Mouse (Mus musculus): ENCODE data around the gene Garnl3.
"Not testable (repeated sequence)": the region's sequence is repeated elsewhere in the genome, so short reads cannot be mapped to it uniquely, and the experiment has no call there.

Garnl3 gene

DNA sequence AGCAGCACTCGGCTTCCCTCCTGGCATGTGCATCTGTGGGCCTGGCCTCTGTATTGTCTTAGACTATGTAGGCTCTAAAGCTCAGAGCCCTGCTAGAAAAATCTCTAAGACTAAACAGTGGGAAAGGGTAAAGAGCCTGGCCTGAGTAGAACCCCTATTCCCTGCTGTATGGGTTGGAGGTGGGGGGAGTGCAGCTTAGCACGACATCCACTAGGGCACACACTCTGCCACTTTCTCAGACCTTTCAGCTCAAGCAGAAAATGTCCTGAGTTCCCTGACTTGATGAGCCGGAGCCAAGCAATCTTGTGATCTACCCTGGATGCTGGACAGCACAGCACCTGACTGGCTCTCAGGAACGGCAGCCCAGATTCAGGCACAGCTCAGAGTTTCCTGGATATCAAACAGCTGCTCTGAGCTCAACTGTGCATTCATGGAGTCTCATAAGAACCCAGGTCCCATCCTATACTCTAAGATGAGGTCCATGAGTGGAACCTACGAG, 24.9 kb upstream of the Garnl3 start:
- no peak for DNase-seq (ENCODE audit: low read depth, low spot score)

DNA sequence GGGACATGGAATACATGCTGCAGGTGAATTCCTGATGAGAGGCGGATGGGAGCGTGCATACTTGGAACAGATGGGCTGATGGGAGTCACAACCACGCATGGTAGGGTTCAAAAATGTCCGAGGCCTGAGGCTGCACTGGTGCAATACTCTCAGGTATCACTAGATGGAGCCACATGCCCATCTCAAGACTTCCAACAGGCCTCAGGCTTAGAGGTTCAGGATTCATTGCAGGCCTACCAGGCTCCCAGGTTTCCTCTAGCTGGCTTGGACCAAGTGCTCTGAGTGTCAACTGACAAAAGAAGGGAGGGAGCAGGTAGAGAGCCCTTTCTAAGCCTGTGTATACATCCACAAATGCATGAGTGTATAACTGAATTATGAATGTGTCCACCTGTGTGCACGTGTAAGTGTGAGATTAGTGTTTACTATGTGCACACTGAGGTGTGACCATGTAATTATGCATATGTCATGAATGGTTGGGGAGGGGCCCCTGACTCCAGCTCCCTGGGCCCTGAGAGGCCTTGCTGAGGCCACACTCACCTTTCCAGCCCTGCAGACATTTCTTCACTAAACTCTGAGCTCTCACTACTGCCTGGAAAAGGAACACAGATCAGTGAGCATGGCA, 23.4 kb upstream of the Garnl3 start:
- DNase-seq (ENCODE audit: low read depth, low spot score) = peak; percentile 77

DNA sequence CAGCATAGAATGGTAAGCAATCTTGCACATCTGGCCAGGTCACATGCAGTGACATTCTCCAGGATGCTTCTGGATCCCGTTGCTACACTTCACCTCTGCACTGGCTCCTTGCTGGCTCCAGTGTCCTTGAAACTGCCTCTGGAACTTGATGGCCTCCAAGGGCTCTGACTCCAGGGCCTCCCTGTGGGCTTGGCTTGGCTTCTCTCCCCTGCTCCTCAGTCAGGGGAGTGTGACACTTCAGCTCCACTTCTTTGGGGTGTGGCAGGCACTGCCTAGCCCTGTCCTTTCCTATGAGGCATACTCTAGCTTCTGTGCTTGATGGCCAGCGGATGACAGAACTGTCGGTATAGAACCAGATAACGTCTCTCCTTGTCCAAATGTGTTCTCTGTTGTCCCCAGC, 15.5 kb upstream of the Garnl3 start:
- no peak for DNase-seq (ENCODE audit: low read depth, low spot score)

DNA sequence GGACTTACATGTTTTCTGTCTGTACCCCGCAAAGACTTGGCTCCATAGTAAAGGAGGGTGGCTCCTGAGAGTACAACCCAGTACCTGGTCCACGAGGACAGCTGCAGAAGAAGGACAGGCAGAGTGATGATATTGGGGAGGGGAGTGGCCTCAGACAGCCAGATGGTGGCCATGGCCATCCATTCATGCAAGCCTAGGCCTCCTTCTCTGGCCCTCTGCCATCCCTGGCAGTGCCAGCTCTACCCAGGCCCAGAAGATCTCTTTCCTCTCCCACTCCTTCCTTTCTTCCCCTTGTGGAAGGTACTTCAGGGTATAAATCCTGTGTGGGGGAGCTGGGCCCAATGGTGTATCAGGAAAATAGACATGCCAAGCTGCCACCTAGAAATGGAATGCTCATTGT, 11.8 kb upstream of the Garnl3 start:
- no peak for DNase-seq (ENCODE audit: low read depth, low spot score)

DNA sequence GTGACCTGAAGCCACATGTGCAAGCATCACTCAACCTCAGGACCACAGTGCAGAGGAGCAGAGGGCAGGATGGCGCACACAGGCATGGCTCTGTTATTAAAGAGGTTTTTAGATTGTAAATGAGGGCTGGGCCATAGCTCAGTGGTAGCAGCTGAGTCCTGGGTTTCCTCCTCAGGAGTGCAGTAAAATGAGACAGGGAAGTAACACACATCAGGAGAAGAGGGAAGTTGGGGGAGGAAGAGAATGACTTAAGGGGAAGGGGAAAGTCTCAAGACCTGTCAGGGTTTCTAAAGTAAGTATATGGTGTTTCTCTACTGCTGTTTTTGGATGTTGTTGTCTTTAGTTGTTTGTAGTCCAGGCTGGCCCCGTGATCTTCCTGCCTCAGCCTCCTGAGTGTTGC, 7.0 kb upstream of the Garnl3 start:
- no peak for DNase-seq (ENCODE audit: low read depth, low spot score)

DNA sequence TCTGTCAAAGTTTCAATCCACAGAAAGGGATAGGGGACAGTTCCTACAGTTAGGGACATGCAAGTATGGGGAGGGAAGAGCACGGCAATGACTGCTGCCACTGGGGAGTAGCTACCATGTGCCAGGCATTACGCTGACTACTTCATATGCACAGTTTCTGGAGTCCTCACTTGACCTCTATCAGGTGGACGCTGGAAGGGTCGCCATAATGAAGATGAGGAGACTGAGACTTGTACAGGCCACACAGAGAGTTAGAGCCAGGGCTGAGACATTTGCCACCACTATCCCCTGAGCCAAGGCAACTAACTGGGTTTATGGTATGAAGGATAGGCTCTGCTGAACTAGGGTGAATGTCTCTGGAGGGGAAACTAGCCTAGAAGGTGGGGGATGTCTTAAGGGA, 6.3 kb upstream of the Garnl3 start:
- DNase-seq (ENCODE audit: low read depth, low spot score) = no peak

DNA sequence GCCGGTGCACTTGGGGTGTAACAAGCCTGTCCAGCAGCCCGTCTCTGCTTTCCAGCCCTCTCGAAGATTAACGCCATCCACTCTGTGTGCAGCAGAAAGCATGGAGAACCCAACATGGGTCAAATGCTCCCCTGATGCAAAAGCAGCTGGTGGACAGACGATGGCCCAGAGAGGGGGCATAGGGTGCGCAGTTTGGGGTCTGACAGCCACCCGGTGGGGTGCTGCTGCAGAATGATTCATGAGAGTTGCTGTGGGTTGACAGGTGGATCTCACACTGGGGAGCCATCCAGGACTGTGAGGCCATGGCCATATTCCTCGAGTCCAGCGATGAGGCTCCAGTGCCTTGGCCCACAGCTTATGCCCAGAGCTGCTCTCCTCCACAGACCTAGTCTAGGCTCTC, 5.8 kb upstream of the Garnl3 start:
- DNase-seq (ENCODE audit: low read depth, low spot score) = no peak

DNA sequence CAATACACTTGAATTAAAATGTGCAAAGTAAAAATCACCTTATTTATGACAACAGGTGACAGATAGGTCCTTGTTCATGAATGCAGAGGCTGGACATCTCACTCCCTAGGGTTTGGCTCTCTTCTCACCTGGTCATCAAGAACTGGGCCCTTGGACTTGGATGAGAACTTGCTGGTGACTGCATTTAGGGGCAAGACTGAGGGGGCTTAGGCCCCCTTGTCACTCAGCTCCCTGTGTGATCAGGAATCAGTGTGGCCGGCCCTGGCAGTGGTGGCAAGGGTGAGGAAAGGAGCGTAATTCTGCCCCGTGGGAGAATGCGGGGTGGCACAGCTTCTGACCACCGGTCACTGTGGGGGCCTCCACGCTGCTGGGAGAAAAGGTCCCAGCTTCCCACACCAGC, 4.9 kb upstream of the Garnl3 start:
- no peak for DNase-seq (ENCODE audit: low read depth, low spot score)

DNA sequence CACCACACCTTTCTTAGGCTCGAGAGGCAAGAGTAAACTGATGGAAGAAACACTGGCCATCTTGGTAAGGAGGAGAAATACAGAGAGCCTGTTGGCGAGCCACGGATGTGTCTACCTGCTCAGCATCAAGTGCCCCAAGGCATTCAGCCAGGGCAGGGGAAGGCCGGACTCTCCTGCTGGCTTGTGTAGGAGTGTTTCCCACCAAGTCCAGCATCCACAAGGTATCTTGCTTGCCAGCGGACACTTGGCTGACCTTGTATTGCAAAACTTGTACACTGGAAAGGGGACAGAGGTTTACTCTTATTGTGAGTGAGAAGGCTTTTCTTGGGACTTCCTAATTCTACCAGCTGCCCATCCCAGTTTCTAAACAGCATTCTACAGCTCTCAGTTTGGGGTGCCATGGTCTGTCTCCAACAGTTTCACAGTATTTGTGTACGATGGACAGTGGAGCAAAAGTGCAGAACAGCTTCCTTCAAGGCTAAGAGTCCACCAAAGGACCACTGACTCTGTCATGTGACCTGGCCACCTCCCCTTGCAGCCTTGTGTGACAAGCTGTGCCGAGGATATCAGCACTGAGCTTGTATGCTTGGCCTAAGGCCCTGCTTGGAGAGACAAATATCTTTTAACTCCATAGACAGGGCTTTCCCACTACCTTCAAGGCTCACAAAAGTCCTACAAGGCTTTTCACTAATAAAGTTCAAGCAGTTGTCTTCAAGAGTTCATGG, 3.5 kb upstream of the Garnl3 start:
- DNase-seq (ENCODE audit: low read depth, low spot score) = no peak

DNA sequence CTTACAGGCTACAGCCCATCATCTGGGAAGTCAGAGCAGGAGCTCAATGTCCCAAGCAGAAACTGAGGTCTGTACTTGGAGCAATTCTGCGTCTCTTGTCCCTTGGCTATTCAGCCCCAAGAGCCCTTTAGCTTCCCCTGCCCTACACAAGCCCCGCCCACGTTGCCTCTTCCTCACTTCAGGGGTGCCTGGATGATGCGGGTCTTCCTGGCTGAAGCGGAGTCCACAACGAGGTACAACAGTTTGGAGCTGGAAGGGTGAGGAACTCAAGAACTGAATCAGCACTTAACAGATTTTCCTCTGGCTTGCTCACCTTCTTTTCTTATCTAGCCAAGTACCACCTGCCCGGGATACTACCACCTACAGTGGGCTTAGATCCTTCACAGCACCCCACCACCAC, 852 bp upstream of the Garnl3 start:
- DNase-seq (ENCODE audit: low read depth, low spot score) = peak; percentile 13

DNA sequence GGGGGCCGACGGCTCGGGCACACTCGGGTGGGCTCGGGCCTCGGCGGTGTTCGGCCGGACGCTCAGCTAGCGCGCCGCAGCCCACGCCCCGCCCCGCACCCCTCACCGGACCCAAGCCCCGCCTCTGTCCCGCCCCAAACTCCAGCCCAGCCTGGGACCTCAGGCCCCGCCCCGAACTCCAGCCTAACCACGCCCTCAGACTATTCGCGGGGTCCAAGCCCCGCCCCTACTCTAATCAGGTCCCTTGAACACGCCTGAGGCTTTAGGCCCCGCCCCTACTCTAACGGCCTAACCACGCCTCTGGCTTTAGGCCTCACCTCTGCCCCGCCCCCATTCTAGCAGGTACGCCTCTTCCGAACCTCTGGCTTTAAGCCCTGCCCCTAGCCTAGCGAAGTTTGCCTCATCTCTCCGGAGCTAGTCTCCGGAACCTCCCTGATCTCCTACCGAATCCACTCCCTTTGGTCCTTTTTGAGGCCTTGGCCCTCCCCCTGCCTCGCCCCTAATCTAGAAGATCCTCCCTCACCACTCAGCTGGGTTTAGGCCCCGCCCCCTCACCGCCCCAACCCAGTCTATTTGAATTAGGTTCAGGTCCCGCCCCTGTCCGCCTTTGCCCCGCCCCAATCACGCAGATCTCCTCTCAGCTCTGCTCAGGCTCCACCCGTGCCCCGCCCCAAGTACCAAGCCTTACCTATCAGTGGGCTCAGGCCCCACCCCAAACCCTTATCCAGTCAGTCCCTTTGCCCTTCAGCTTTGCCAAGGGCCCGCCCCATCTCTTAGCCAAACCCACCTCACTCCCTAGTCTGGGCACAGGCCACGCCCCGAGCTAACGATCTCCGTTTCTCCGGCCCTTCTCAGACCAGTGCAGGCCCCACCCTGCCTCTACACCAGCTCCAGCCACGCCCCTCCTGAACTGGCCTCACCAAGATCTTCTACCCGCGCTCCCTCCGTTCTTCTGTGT, 649 bp downstream of the Garnl3 start:
- DNase-seq (ENCODE audit: low read depth, low spot score) = peak; percentile 100

DNA sequence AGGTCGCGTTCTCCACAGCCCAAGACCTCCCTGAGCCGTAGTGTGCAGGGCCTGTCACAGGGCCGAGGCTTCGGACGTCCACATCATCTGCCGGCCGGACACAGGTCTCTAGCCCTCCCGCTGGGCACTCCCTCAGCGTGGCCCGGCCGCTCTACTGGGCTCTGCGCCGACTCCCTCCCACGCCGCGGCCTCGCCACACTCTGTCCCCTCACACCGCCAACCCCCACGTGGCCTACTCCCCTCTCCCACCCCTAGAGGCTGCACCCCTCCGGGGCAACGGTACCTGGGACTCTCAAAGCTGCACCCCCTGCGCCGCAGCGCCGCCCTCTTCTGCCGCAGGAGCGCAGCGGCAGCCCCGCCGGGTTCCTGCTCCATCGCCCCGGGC, 1.3 kb downstream of the Garnl3 start:
- no peak for DNase-seq (ENCODE audit: low read depth, low spot score)

DNA sequence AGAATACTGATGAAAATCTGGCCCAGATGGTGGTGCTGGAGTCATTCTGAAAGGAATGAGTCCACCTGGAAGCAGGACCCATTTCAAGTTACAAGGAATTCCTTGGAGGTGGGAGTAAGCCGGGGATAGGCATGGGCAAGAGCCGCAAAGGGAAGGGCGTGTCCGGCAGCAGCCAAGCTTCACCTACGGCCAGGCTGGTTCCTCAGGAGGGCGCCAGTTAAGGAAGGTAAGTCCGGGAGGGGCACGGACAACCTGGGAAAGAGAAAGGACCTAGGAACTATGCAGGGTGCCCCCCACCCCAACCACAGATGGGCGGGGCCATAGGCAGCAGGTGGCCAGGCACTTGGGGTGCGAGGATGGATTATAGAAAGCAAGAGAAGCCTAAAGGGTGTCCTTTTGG, 1.8 kb downstream of the Garnl3 start:
- peak; percentile 55 for DNase-seq (ENCODE audit: low read depth, low spot score)

DNA sequence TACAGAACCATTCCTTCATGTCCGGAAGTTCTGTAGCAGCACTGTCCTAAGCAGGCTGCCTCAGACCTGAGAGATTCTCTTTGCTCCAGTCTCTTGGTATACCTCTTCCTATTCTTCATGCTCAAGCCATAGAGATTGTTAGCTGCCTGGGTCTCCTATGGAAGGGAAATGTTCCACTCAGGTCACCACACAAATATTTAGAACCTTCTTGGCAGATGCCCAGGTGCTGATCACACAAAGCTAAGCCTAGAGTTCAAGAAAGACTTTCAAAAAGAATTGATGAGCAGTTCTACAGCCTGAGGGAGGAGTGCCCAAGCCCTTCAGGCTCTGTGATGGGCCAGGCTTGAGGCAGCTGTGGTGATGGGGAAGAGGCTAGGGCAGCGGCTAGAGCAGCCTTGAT, 2.4 kb downstream of the Garnl3 start:
- DNase-seq (ENCODE audit: low read depth, low spot score) = no peak

DNA sequence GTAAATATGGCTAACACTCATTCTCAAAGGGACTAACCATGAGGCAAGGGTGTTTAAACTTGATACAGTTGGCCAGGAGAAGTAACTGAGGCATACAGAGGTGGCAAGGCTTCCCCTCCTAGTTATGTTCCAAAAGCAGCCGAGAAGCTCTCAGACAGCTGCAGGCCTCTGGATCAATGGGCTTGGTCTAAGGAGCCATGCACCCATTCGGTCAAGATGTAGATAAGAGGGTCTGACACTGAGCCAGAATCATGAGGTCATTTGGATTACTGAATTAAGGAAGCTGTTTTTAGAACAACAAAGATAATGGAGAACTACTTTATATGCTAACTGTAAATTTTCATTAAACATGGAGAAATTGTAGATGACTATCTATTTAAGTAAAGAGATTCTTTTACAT, 4.2 kb downstream of the Garnl3 start:
- no peak for DNase-seq (ENCODE audit: low read depth, low spot score)

DNA sequence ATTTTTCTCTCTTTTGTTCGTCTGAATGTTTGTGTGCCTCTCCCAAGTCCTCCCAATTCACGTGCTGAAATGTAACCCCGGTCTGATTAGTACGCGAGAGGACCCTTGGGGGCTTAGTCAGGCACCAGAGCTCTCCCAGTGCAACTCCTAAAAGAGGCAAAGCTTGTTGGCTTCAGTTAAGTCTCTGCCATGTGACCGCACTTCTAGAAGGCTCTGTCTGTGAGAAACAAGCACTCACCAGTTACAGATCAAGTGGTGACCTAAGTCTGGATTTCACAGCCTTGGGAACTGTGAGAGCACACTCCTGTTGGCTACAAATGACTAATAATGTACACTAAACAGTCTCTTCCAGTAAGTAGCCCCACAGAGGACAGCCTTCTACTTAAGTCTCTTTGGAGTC, 8.6 kb downstream of the Garnl3 start:
- peak; percentile 27 for DNase-seq (ENCODE audit: low read depth, low spot score)

DNA sequence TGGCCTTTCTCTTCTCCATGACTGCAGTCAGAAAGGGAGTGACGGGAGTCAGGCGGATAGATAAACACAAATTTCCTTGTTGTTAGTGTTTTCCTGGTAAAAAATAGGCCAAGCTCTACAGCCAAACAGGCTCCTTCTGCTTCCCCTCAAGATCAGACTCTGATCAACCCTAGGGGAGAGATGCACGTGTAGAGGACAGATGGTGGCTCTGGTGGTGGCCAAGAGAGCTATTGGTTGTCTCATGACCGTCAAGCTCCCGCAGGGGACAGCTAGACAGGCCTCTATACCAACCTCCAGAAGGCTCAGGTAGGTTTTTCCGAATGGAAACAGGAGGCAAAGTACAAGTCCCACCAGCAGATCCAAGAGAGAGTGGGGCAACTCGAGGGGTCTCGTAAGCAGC, 30.9 kb downstream of the Garnl3 start:
- no peak for DNase-seq (ENCODE audit: low read depth, low spot score)

DNA sequence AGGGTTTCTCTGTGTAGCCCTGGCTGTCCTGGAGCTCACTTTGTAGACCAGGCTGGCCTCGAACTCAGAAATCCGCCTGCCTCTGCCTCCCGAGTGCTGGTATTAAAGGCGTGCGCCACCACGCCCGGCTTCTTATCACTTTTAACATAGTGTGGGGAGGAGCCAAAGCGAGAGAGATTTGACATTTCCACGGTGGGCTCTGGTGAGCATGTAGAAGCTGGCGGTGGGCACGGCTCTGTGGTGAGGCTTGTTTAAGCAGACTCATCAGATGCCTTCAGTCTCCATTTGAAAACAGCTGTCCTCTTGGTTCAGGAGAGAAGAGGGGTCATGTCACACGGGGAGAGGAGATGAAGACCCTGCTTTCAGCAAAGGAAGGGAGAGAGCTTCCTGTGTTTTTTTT, 34.1 kb downstream of the Garnl3 start:
- not testable (repeated sequence) for DNase-seq (ENCODE audit: low read depth, low spot score)

DNA sequence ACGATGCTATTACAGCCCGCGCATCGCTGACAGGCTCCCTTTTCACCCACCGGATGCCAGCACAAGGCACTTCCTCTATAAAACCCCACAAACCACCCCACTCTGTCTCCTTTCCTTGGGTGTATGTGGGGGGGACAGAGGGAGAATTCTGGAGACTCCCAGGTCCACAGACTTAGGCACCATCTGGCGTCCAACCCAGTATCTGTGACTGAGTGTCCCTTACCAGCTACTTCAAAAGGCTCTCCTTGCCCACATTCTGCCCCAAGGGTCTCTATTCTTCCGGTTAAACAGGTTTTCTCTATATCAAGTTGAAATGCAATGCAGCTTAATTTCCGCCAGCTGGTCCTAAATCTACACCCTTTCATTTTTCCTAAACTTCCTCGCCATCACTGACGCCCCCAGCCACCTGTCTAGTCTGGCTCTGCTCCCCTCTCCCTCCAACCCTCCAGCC, 36.2 kb downstream of the Garnl3 start:
- DNase-seq (ENCODE audit: low read depth, low spot score) = no peak

DNA sequence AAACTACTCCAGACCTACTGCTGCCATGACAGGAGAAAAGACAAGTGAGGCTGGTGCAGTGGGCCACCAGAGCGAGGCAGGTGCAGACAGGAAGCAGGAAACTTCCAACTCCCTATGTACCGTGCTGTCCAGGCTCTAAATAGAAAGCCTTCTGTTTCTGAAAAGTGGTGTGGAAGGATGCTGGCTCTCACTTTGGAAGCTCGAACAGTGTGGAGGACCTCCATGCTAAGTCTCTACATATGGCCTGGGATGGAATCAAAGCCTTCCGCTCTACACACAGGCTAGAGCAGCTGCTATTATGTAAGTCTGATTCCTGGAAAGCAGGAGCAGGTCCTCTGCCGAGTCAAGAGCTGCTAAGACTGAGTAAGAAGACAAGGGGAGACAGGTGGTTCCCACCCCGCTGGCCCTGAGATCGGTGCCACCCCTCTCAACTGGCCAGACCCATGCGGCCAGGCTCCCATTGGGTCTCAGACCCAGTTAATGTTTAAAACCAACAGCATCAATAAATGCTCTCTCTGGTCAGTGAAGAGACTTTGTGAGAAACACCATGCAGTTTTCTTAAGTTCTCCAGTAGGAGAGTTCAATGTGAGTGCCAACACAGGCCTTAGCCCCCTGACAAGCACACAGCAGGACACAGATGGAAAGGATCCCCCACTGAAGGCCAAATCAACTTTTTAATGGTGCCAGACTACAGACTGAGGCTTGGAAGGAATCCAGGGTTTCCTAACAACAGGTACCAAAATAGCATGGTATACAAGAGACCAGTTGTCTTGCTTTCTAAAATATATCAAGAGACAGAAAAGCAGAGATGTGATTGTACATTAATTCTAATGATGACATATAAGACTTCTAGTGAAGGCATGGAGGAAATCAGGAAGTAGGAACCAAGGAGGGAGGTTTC, 40.6 kb downstream of the Garnl3 start:
- no peak for DNase-seq (ENCODE audit: low read depth, low spot score)

DNA sequence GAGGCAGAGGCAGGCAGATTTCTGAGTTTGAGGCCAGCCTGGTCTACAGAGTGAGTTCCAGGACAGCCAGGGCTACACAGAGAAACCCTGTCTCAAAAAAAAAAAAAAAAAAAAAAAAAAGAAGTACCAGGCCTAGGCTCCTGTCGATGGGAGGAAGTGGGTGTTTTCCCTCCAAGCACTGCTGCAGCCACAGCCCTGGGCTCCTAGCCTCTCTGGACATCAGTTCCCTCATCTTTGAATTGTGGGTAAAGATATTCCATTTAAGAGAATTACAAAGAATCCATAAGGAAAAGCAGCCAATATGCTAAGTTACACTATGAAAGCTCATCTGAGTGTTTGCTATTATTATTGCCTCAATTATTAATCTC, 41.4 kb downstream of the Garnl3 start:
- not testable (repeated sequence) for DNase-seq (ENCODE audit: low read depth, low spot score)

All from R1 (cell line).